Mouse (Mus musculus) brain, embryonic 14.5 days (tissue): Measurements from ENCODE around the gene Bdh1.
A peak's percentile ranks its signal among the peaks of the same experiment; 100 is the strongest.

Source experiments
- CTCF ChIP-seq: fragments of 200-500 bp; IDR thresholded peaks from 2 replicates; pipeline ENCODE4 v1.5.1; 2012; ENCODE audit warnings: inconsistent platforms, mild to moderate bottlenecking, moderate library complexity, borderline replicate concordance; ENCODE audit not compliant: insufficient read depth, insufficient read length; ENCODE audit errors: extremely low read depth
- POLR2A ChIP-seq: fragments of 200-500 bp; IDR thresholded peaks from 2 replicates; pipeline ENCODE4 v1.6.1; 2012; ENCODE audit warnings: mild to moderate bottlenecking, inconsistent platforms, borderline replicate concordance; ENCODE audit not compliant: poor library complexity, insufficient read depth, insufficient read length, severe bottlenecking; ENCODE audit errors: extremely low read depth

DNA sequence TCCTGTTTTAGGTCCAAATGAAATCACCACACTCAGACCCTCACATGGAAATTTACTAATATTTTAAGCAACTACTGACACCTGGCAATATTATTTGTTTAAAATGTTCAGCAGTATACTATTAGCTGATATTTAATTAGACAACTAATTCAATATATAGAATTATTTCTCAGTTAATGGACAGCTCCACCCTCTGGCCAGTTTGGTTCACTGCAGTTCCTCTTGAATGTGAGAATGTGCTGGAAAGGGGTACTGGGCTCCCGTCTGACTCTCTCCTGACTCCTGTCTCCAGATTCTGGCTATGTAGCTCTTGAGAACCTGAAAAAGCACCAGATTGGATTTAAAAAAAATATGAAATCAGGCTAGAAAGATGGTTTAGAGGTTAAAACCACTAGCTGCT is 17.0 kb upstream of the Bdh1 start:
- peak; percentile 33; the same call in 1 of the 2 replicates for TF ChIP-seq CTCF
- no peak for TF ChIP-seq POLR2A
